Comparison of ENCODE assay signal across 8 mouse cellular contexts in genomic region chr6:8948471-8949411, GRCm38 (mm10). TPM values are rescaled to one million over a fixed set of nuclear protein-coding genes. Genes with fewer than 3 reads are reported as not detected.
DNase-seq lines count a peak whose midpoint lies in the region; ATAC-seq and TF ChIP-seq lines count a peak whose summit lies in the region.

No protein-coding gene starts in this region.

- peaks cover 70% of the 10 kb centered on the region for H3K27me3 ChIP-seq in lung, embryonic 15.5 days
- peaks cover 67% of the 10 kb centered on the region for H3K27me3 ChIP-seq in embryonic facial prominence, embryonic 12.5 days
- peaks cover 63% of the 10 kb centered on the region for H3K27me3 ChIP-seq in hindbrain, embryonic 13.5 days
- peaks cover 69% of the 10 kb centered on the region for H3K27me3 ChIP-seq in limb, embryonic 14.5 days (ENCODE audit: control insufficient read depth, insufficient read depth, low read length)
- H3K27me3 ChIP-seq in neural tube, embryonic 11.5 days (ENCODE audit: control insufficient read depth, insufficient read depth, low read length) = peaks cover 64% of the 10 kb centered on the region

- H3K4me1 ChIP-seq in lung, embryonic 15.5 days = no peaks in the 10 kb centered on the region
- H3K4me1 ChIP-seq in lung, adult 2 months (ENCODE audit: control insufficient read depth, insufficient read depth, low read length) = no peaks in the 10 kb centered on the region
- H3K4me1 ChIP-seq in embryonic facial prominence, embryonic 12.5 days = peaks cover 15% of the 10 kb centered on the region
- peaks cover 40% of the 10 kb centered on the region for H3K4me1 ChIP-seq in hindbrain, embryonic 13.5 days (replicated peaks)
- H3K4me1 ChIP-seq in limb, embryonic 14.5 days (ENCODE audit: control insufficient read depth, insufficient read depth, low read length) = peaks cover 11% of the 10 kb centered on the region; the same call in 1 of the 2 replicates
- peaks cover 2% of the 10 kb centered on the region; the same call in 1 of the 2 replicates for H3K4me1 ChIP-seq in neural tube, embryonic 11.5 days (ENCODE audit: control insufficient read depth, insufficient read depth, low read length)

- H3K4me3 ChIP-seq in lung, embryonic 15.5 days = peak overlapping the region; percentile 10; the same call in 1 of the 2 replicates
- no peak overlapping the region for H3K4me3 ChIP-seq in lung, adult 2 months (replicated peaks; ENCODE audit: extremely low read depth, low read depth, low read length)
- H3K4me3 ChIP-seq in embryonic facial prominence, embryonic 12.5 days = peak overlapping the region; percentile 29
- peak overlapping the region; percentile 64 for H3K4me3 ChIP-seq in hindbrain, embryonic 13.5 days
- H3K4me3 ChIP-seq in limb, embryonic 14.5 days (replicated peaks; ENCODE audit: low read length) = peak overlapping the region; percentile 29
- peak overlapping the region; percentile 40 for H3K4me3 ChIP-seq in neural tube, embryonic 11.5 days (ENCODE audit: low read depth, low read length)

- peak overlapping the region; percentile 36 for H3K4me2 ChIP-seq in lung, embryonic 15.5 days
- H3K4me2 ChIP-seq in embryonic facial prominence, embryonic 12.5 days (replicated peaks) = peak overlapping the region; percentile 53
- peak overlapping the region; percentile 84 for H3K4me2 ChIP-seq in hindbrain, embryonic 13.5 days
- H3K4me2 ChIP-seq in limb, embryonic 14.5 days (replicated peaks; ENCODE audit: low read depth, low read length, severe bottlenecking) = peak overlapping the region; percentile 47
- H3K4me2 ChIP-seq in neural tube, embryonic 11.5 days (ENCODE audit: low read depth) = peak overlapping the region; percentile 75

- H3K9me3 ChIP-seq in lung, embryonic 15.5 days = no peaks in the 10 kb centered on the region
- no peaks in the 10 kb centered on the region for H3K9me3 ChIP-seq in embryonic facial prominence, embryonic 12.5 days
- H3K9me3 ChIP-seq in hindbrain, embryonic 13.5 days = no peaks in the 10 kb centered on the region
- no peaks in the 10 kb centered on the region for H3K9me3 ChIP-seq in limb, embryonic 14.5 days (ENCODE audit: control insufficient read depth, low read length)
- H3K9me3 ChIP-seq in neural tube, embryonic 11.5 days (ENCODE audit: control insufficient read depth, low read length) = no peaks in the 10 kb centered on the region

- no peaks in the 10 kb centered on the region for H3K36me3 ChIP-seq in lung, embryonic 15.5 days
- H3K36me3 ChIP-seq in embryonic facial prominence, embryonic 12.5 days = no peaks in the 10 kb centered on the region
- no peaks in the 10 kb centered on the region for H3K36me3 ChIP-seq in hindbrain, embryonic 13.5 days
- no peaks in the 10 kb centered on the region for H3K36me3 ChIP-seq in limb, embryonic 14.5 days (ENCODE audit: control insufficient read depth, insufficient read depth, low read length)
- H3K36me3 ChIP-seq in neural tube, embryonic 11.5 days (ENCODE audit: control insufficient read depth, insufficient read depth, low read length) = no peaks in the 10 kb centered on the region

- no peak overlapping the region for H3K9ac ChIP-seq in lung, embryonic 15.5 days
- H3K9ac ChIP-seq in embryonic facial prominence, embryonic 12.5 days = no peak overlapping the region
- H3K9ac ChIP-seq in hindbrain, embryonic 13.5 days = peak overlapping the region; percentile 85
- H3K9ac ChIP-seq in limb, embryonic 14.5 days (ENCODE audit: low read depth, low read length, severe bottlenecking) = no peak overlapping the region
- no peak overlapping the region for H3K9ac ChIP-seq in neural tube, embryonic 11.5 days (ENCODE audit: low read length)

- no peak for DNase-seq in lung, adult 2 months
- DNase-seq in adrenal gland, postnatal 25 days = peak; percentile 82
- peak; percentile 70 for DNase-seq in limb, embryonic 14.5 days (ENCODE audit: low spot score)
- DNase-seq in neural tube, embryonic 11.5 days (ENCODE audit: low spot score) = peak; percentile 77
- no peak for DNase-seq in layer of hippocampus, postnatal 36 days

- H3K27ac ChIP-seq in lung, embryonic 15.5 days = no peak overlapping the region
- H3K27ac ChIP-seq in embryonic facial prominence, embryonic 12.5 days = no peak overlapping the region
- H3K27ac ChIP-seq in hindbrain, embryonic 13.5 days = peak overlapping the region; percentile 95
- H3K27ac ChIP-seq in limb, embryonic 14.5 days (replicated peaks; ENCODE audit: low read depth, low read length) = no peak overlapping the region
- H3K27ac ChIP-seq in neural tube, embryonic 11.5 days (ENCODE audit: low read depth, low read length) = no peak overlapping the region

- ATAC-seq in lung, embryonic 15.5 days (ENCODE audit: borderline replicate concordance, extremely low read depth, low FRiP score, low TSS enrichment) = peak; percentile 42; the same call in 1 of the 2 replicates
- ATAC-seq in embryonic facial prominence, embryonic 12.5 days (ENCODE audit: insufficient number of reproducible peaks, insufficient read depth, low FRiP score, low TSS enrichment) = peak; percentile 57; the same call in 1 of the 2 replicates
- peak; percentile 58 for ATAC-seq in hindbrain, embryonic 13.5 days (ENCODE audit: low FRiP score)
- peak; percentile 57 for ATAC-seq in limb, embryonic 14.5 days (ENCODE audit: low FRiP score, low read depth)
- ATAC-seq in neural tube, embryonic 11.5 days (ENCODE audit: insufficient read depth, low FRiP score, low TSS enrichment) = peak; percentile 54

- TF ChIP-seq CTCF in lung, adult 2 months (IDR thresholded peaks at IDR 0.05; ENCODE audit: insufficient read depth, low read length) = no peak

- 1% methylated on average over 68 of the region's 68 CpGs for WGBS in lung, embryonic 15.5 days
- 2% methylated on average over 68 of the region's 68 CpGs for WGBS in lung, adult 2 months
- WGBS in embryonic facial prominence, embryonic 12.5 days = under 1% methylated on average over 68 of the region's 68 CpGs
- WGBS in hindbrain, embryonic 13.5 days = under 1% methylated on average over 68 of the region's 68 CpGs
- WGBS in limb, embryonic 14.5 days = under 1% methylated on average over 68 of the region's 68 CpGs
- WGBS in neural tube, embryonic 11.5 days = under 1% methylated on average over 68 of the region's 68 CpGs

- no peak for TF ChIP-seq POLR2A in lung, adult 2 months (IDR thresholded peaks at IDR 0.05; ENCODE audit: borderline replicate concordance, extremely low read depth, low read depth, low read length)
- no peak for TF ChIP-seq POLR2A in limb, embryonic 14.5 days (IDR thresholded peaks at IDR 0.05; ENCODE audit: borderline replicate concordance, extremely low read depth, insufficient read depth, insufficient read length)

RNA-seq across cellular contexts. Expression of gene Nxph1, which starts 0.5 kb away (rescaled TPM):
- polyA plus RNA-seq in lung, embryonic 15.5 days (2015; fragmentation: Nextera tagmentation; extraction: Ambion mirVana) = 0.11 and 0.17 TPM in 2 replicates
- polyA plus RNA-seq in lung, adult 2 months (2012; rRNA removed) = 0.12 and 0.13 TPM in 2 replicates
- total RNA-seq in adrenal gland, postnatal 25 days (2021) = 0.43 and 1.2 TPM in 2 replicates
- 1.1 TPM in 2 replicates for polyA plus RNA-seq in embryonic facial prominence, embryonic 12.5 days (2016; fragmentation: Nextera tagmentation; extraction: Ambion mirVana)
- 73.9 and 83.4 TPM in 2 replicates for polyA plus RNA-seq in hindbrain, embryonic 13.5 days (2015; fragmentation: Nextera tagmentation; extraction: Ambion mirVana)
- polyA plus RNA-seq in limb, embryonic 14.5 days (2012; rRNA removed) = 1.4 and 1.8 TPM in 2 replicates
- polyA plus RNA-seq in limb, embryonic 14.5 days (2014; fragmentation: Nextera tagmentation; extraction: Ambion mirVana) = 1.7 and 2.0 TPM in 2 replicates
- 9.4 and 9.7 TPM in 2 replicates for polyA plus RNA-seq in neural tube, embryonic 11.5 days (2014; fragmentation: Nextera tagmentation; extraction: Ambion mirVana)
- total RNA-seq in layer of hippocampus, postnatal 36 days (2021) = 10 to 100 TPM; 35.8 to 38.6 TPM

Comparison
In these comparisons a context has a peak if more than half of its experiments do, and no peak if none do; other contexts are left out.
1. DNase-seq: peak in adrenal gland, postnatal 25 days (single experiment), limb, embryonic 14.5 days (single experiment) and neural tube, embryonic 11.5 days (single experiment); none in lung, adult 2 months (single experiment) and layer of hippocampus, postnatal 36 days (0 of 2).
2. Peak in every context shown above with its lines, with median percentiles within 50 percentile points of each other: ATAC-seq and H3K4me2 ChIP-seq.